Mouse (Mus musculus): ENCODE measurements around the gene Tpsb2. TPM values are rescaled to one million over a fixed set of nuclear protein-coding genes. Genes with fewer than 3 reads are reported as not detected.

Gene Tpsb2
- polyA plus RNA-seq, 1 experiment: 1.6 TPM

- Histone ChIP-seq H3K27me3 (ENCODE audit: control insufficient read depth, insufficient read depth, low read length) (no peaks in the 10 kb centered on the region), H3K27ac (ENCODE audit: insufficient read depth, low read length) (no peak overlapping the region), H3K4me1 (ENCODE audit: control insufficient read depth, insufficient read depth, insufficient read length) (no peaks in the 10 kb centered on the region), H3K36me3 (ENCODE audit: control insufficient read depth, insufficient read depth, low read length) (no peaks in the 10 kb centered on the region), H3K4me3 (ENCODE audit: extremely low read depth, insufficient read depth, insufficient read length) (no peak overlapping the region)
- no peak for DNase-seq (ENCODE audit: low read depth in 1 of 2, low spot score in 2 of 2)
- WGBS: 11% methylated on average over 7 of the region's 7 CpGs
- no peak for TF ChIP-seq CTCF (IDR thresholded peaks at IDR 0.05; ENCODE audit: extremely low read depth, insufficient read depth, insufficient read length, insufficient replicate concordance)
- TF ChIP-seq POLR2A (IDR thresholded peaks at IDR 0.05; ENCODE audit: low read depth, low read length): no peak
These were observed 44.7 kb downstream of the Tpsb2 start for GRCm38 (mm10) chr17:25410786-25411185.

DNA sequence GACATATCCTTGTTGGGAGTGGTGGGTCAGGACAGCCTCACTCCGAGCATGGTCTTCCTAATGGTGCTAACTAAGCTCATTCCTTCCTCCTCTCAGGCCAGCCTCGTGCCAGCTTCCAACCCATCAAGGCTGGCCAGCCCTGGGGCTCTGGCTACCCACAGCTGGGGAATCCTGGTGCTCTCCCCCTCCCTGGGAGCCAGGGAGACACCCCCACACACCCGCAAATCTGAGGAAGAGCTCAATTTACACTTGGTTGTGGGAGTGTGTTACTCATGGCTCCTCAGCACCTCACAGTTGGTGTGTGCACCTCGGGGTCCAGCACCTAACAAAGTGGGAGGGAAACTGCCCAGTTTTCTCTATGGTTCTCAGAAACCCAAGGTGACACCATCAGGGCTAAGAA, 45.1 kb downstream of the Tpsb2 start:
- 49% methylated on average over 4 of the region's 4 CpGs for WGBS
- no peaks in the 10 kb centered on the region for H3K36me3 ChIP-seq (ENCODE audit: control insufficient read depth, insufficient read depth, low read length)
- no peak for DNase-seq (ENCODE audit: low read depth in 1 of 2, low spot score in 2 of 2)
- TF ChIP-seq CTCF (IDR thresholded peaks at IDR 0.05; ENCODE audit: extremely low read depth, insufficient read depth, insufficient read length, insufficient replicate concordance) (no peak), POLR2A (IDR thresholded peaks at IDR 0.05; ENCODE audit: low read depth, low read length) (no peak)
- H3K27me3 ChIP-seq (ENCODE audit: control insufficient read depth, insufficient read depth, low read length): no peaks in the 10 kb centered on the region
- no peaks in the 10 kb centered on the region for H3K4me1 ChIP-seq (ENCODE audit: control insufficient read depth, insufficient read depth, insufficient read length)
- H3K4me3 ChIP-seq (ENCODE audit: extremely low read depth, insufficient read depth, insufficient read length): no peak overlapping the region
- H3K27ac ChIP-seq (ENCODE audit: insufficient read depth, low read length): peak overlapping the region; percentile 38; the same call in 1 of the 2 replicates

DNA sequence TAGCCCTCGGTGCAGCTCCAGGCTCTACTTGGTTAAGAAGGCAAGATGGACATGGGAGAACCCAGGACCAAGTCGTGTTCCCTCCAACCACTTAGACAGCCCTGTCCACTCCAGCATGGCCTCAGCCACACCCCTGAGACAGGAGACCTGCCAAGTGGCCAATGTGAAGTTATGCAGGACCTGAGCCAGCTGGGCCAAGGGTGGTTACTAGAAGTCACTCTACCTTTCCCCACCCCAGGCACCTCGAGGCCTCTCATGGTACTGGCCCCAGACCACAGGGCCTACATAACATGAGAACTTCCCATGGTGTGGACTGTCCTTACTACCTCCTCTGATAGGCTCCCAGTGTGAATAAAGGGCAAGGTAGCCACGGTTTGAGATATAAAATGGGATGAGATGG, 48.1 kb downstream of the Tpsb2 start:
- Histone ChIP-seq H3K27ac (ENCODE audit: insufficient read depth, low read length) (no peak overlapping the region), H3K4me3 (ENCODE audit: extremely low read depth, insufficient read depth, insufficient read length) (no peak overlapping the region), H3K36me3 (ENCODE audit: control insufficient read depth, insufficient read depth, low read length) (no peaks in the 10 kb centered on the region), H3K27me3 (ENCODE audit: control insufficient read depth, insufficient read depth, low read length) (no peaks in the 10 kb centered on the region), H3K4me1 (ENCODE audit: control insufficient read depth, insufficient read depth, insufficient read length) (no peaks in the 10 kb centered on the region)
- DNase-seq (ENCODE audit: low read depth in 1 of 2, low spot score in 2 of 2): no peak
- 73% methylated on average over 4 of the region's 4 CpGs for WGBS
- TF ChIP-seq CTCF (IDR thresholded peaks at IDR 0.05; ENCODE audit: extremely low read depth, insufficient read depth, insufficient read length, insufficient replicate concordance) (no peak), POLR2A (IDR thresholded peaks at IDR 0.05; ENCODE audit: low read depth, low read length) (no peak)

- 61% methylated on average over 3 of the region's 3 CpGs for WGBS
- Histone ChIP-seq H3K36me3 (ENCODE audit: control insufficient read depth, insufficient read depth, low read length) (no peaks in the 10 kb centered on the region), H3K4me1 (ENCODE audit: control insufficient read depth, insufficient read depth, insufficient read length) (no peaks in the 10 kb centered on the region), H3K27ac (ENCODE audit: insufficient read depth, low read length) (no peak overlapping the region), H3K27me3 (ENCODE audit: control insufficient read depth, insufficient read depth, low read length) (no peaks in the 10 kb centered on the region), H3K4me3 (ENCODE audit: extremely low read depth, insufficient read depth, insufficient read length) (no peak overlapping the region)
- no peak for TF ChIP-seq CTCF (IDR thresholded peaks at IDR 0.05; ENCODE audit: extremely low read depth, insufficient read depth, insufficient read length, insufficient replicate concordance)
- TF ChIP-seq POLR2A (IDR thresholded peaks at IDR 0.05; ENCODE audit: low read depth, low read length): no peak
- no peak for DNase-seq (ENCODE audit: low read depth in 1 of 2, low spot score in 2 of 2)
These were observed 48.8 kb downstream of the Tpsb2 start for GRCm38 (mm10) chr17:25414917-25415316.

- Histone ChIP-seq H3K27ac (ENCODE audit: insufficient read depth, low read length) (no peak overlapping the region), H3K27me3 (ENCODE audit: control insufficient read depth, insufficient read depth, low read length) (no peaks in the 10 kb centered on the region), H3K4me1 (ENCODE audit: control insufficient read depth, insufficient read depth, insufficient read length) (no peaks in the 10 kb centered on the region), H3K4me3 (ENCODE audit: extremely low read depth, insufficient read depth, insufficient read length) (no peak overlapping the region), H3K36me3 (ENCODE audit: control insufficient read depth, insufficient read depth, low read length) (no peaks in the 10 kb centered on the region)
- 57% methylated on average over 6 of the region's 6 CpGs for WGBS
- no peak for DNase-seq (ENCODE audit: low read depth in 1 of 2, low spot score in 2 of 2)
- TF ChIP-seq CTCF (IDR thresholded peaks at IDR 0.05; ENCODE audit: extremely low read depth, insufficient read depth, insufficient read length, insufficient replicate concordance) (no peak), POLR2A (IDR thresholded peaks at IDR 0.05; ENCODE audit: low read depth, low read length) (no peak)
These were observed 49.4 kb downstream of the Tpsb2 start for GRCm38 (mm10) chr17:25415421-25415913.

GRCm38 (mm10) chr17:25416219-25416618, 50.1 kb downstream of the Tpsb2 start:
- Histone ChIP-seq H3K27me3 (ENCODE audit: control insufficient read depth, insufficient read depth, low read length) (no peaks in the 10 kb centered on the region), H3K27ac (ENCODE audit: insufficient read depth, low read length) (no peak overlapping the region), H3K4me3 (ENCODE audit: extremely low read depth, insufficient read depth, insufficient read length) (no peak overlapping the region), H3K36me3 (ENCODE audit: control insufficient read depth, insufficient read depth, low read length) (no peaks in the 10 kb centered on the region), H3K4me1 (ENCODE audit: control insufficient read depth, insufficient read depth, insufficient read length) (no peaks in the 10 kb centered on the region)
- whole genome bisulfite sequencing: 45% methylated on average over 3 of the region's 3 CpGs
- DNase-seq (ENCODE audit: low read depth in 1 of 2, low spot score in 2 of 2): no peak
- TF ChIP-seq CTCF (IDR thresholded peaks at IDR 0.05; ENCODE audit: extremely low read depth, insufficient read depth, insufficient read length, insufficient replicate concordance) (no peak), POLR2A (IDR thresholded peaks at IDR 0.05; ENCODE audit: low read depth, low read length) (no peak)

GRCm38 (mm10) chr17:25417990-25418389, 51.9 kb downstream of the Tpsb2 start:
- no peaks in the 10 kb centered on the region for H3K36me3 ChIP-seq (ENCODE audit: control insufficient read depth, insufficient read depth, low read length)
- no peak for TF ChIP-seq POLR2A (IDR thresholded peaks at IDR 0.05; ENCODE audit: low read depth, low read length)
- TF ChIP-seq CTCF (IDR thresholded peaks at IDR 0.05; ENCODE audit: extremely low read depth, insufficient read depth, insufficient read length, insufficient replicate concordance): no peak
- H3K27ac ChIP-seq (ENCODE audit: insufficient read depth, low read length): no peak overlapping the region
- WGBS: 70% methylated on average over 6 of the region's 6 CpGs
- DNase-seq (ENCODE audit: low read depth in 1 of 2, low spot score in 2 of 2): no peak
- no peaks in the 10 kb centered on the region for H3K27me3 ChIP-seq (ENCODE audit: control insufficient read depth, insufficient read depth, low read length)
- H3K4me1 ChIP-seq (ENCODE audit: control insufficient read depth, insufficient read depth, insufficient read length): no peaks in the 10 kb centered on the region
- H3K4me3 ChIP-seq (ENCODE audit: extremely low read depth, insufficient read depth, insufficient read length): no peak overlapping the region

Other genes with a start within 250 kb of the Tpsb2 start
- gene Ptx4, start 245.5 kb upstream of the Tpsb2 start, polyA plus RNA-seq (2012; rRNA removed): not detected in 2 replicates
- gene Clcn7, start 232.9 kb upstream of the Tpsb2 start, polyA plus RNA-seq (2012; rRNA removed): 27.0 and 29.9 TPM in 2 replicates
- 0.04 TPM in 1 of 2 replicates, not detected in the other for gene Ccdc154, start 203.8 kb upstream of the Tpsb2 start, polyA plus RNA-seq (2012; rRNA removed)
- gene Gm38655, start 190.8 kb upstream of the Tpsb2 start, polyA plus RNA-seq (2012; rRNA removed): not detected in 2 replicates
- 9.1 and 10.0 TPM in 2 replicates for gene BC003965, start 181.8 kb upstream of the Tpsb2 start, polyA plus RNA-seq (2012; rRNA removed)
- gene Unkl, start 177.9 kb upstream of the Tpsb2 start, polyA plus RNA-seq (2012; rRNA removed): 30.4 and 32.0 TPM in 2 replicates
- 22.4 and 25.6 TPM in 2 replicates for gene Gnptg, start 126.2 kb upstream of the Tpsb2 start, polyA plus RNA-seq (2012; rRNA removed)
- gene Tsr3, start 126.1 kb upstream of the Tpsb2 start, polyA plus RNA-seq (2012; rRNA removed): 13.1 and 15.7 TPM in 2 replicates
- 23.1 and 23.8 TPM in 2 replicates for gene Baiap3, start 109.9 kb upstream of the Tpsb2 start, polyA plus RNA-seq (2012; rRNA removed)
- gene Ube2i, start 91.7 kb upstream of the Tpsb2 start, polyA plus RNA-seq (2012; rRNA removed): 95.2 and 102 TPM in 2 replicates
- gene Prss34, start 67.9 kb upstream of the Tpsb2 start, polyA plus RNA-seq (2012; rRNA removed): 2.5 and 2.7 TPM in 2 replicates
- gene Prss28, start 57.7 kb upstream of the Tpsb2 start, polyA plus RNA-seq (2012; rRNA removed): not detected in 2 replicates
- gene Prss29, start 47.7 kb upstream of the Tpsb2 start, polyA plus RNA-seq (2012; rRNA removed): 0.26 and 0.32 TPM in 2 replicates
- gene Tpsab1, start 20.7 kb upstream of the Tpsb2 start, polyA plus RNA-seq (2012; rRNA removed): 0.11 TPM in 1 of 2 replicates, not detected in the other
- 0.09 TPM in 1 of 2 replicates, not detected in the other for gene Tpsg1, start 3.0 kb downstream of the Tpsb2 start, polyA plus RNA-seq (2012; rRNA removed)
- 11.6 and 14.4 TPM in 2 replicates for gene Cacna1h, start 67.5 kb downstream of the Tpsb2 start, polyA plus RNA-seq (2012; rRNA removed)
- gene Tekt4, start 88.3 kb downstream of the Tpsb2 start, polyA plus RNA-seq (2012; rRNA removed): 0.06 TPM in 1 of 2 replicates, not detected in the other
- gene Sstr5, start 131.0 kb downstream of the Tpsb2 start, polyA plus RNA-seq (2012; rRNA removed): not detected in 2 replicates
- 0.65 and 0.83 TPM in 2 replicates for gene Sox8, start 204.4 kb downstream of the Tpsb2 start, polyA plus RNA-seq (2012; rRNA removed)
- 13.1 and 15.6 TPM in 2 replicates for gene Lmf1, start 212.8 kb downstream of the Tpsb2 start, polyA plus RNA-seq (2012; rRNA removed)

Data from spleen, adult 2 months (tissue).